Mouse (Mus musculus) erythroblast, embryonic 14.5 days (primary cell): ENCODE data around the gene Prr23a1.

Experiments
- GATA1 ChIP-seq: IDR thresholded peaks from 2 replicates; pipeline ENCODE4 v1.6.1; 2012; ENCODE audit warnings: low read length, inconsistent platforms, mixed read lengths
- TAL1 ChIP-seq: IDR thresholded peaks from 3 replicates; pipeline ENCODE4 v1.6.1; 2012; ENCODE audit warnings: low read length, inconsistent platforms, mixed read lengths

- TF ChIP-seq GATA1 (no peak), TAL1 (no peak)
Measured at GRCm38 (mm10) chr9:98837537-98838074, 4.7 kb upstream of the Prr23a1 start.
